Comparison of ENCODE assay signal across 8 mouse cellular contexts in genomic region chr7:64287414-64288091, GRCm38 (mm10). TPM values are rescaled to one million over a fixed set of nuclear protein-coding genes. Genes with fewer than 3 reads are reported as not detected.
A peak's percentile ranks its signal among the peaks of the same experiment; 100 is the strongest.
DNase-seq lines count a peak whose midpoint lies in the region; ATAC-seq and TF ChIP-seq lines count a peak whose summit lies in the region.

Mtmr10 (plus strand) TSS chr7:64287653.

- TF ChIP-seq EP300 in ES-Bruce4 (IDR thresholded peaks at IDR 0.05; ENCODE audit: insufficient read depth, low read depth, low read length): 0 out of 2 replicates have a peak, but pooled peaks have one; percentile 12
- no peak for TF ChIP-seq EP300 in liver, postnatal 0 days (IDR thresholded peaks at IDR 0.05; ENCODE audit: low read depth)

- peak within 1 kb of the TSS; percentile 63 for H3K9ac ChIP-seq in ES-Bruce4 (ENCODE audit: low read depth, poor library complexity, severe bottlenecking)
- H3K9ac ChIP-seq in forebrain, embryonic 13.5 days: peak within 1 kb of the TSS; percentile 87
- H3K9ac ChIP-seq in liver, postnatal 0 days (replicated peaks): peak within 1 kb of the TSS; percentile 84
- peak within 1 kb of the TSS; percentile 73 for H3K9ac ChIP-seq in neural tube, embryonic 14.5 days (replicated peaks; ENCODE audit: low read depth, low read length)

- H3K4me1 ChIP-seq in ES-Bruce4 (ENCODE audit: control insufficient read depth, insufficient read depth, low read length): no peaks in the 10 kb centered on the region
- H3K4me1 ChIP-seq in forebrain, embryonic 13.5 days: peaks cover 17% of the 10 kb centered on the region
- peaks cover 13% of the 10 kb centered on the region for H3K4me1 ChIP-seq in liver, postnatal 0 days (ENCODE audit: insufficient read depth)
- H3K4me1 ChIP-seq in neural tube, embryonic 14.5 days (ENCODE audit: control insufficient read depth, insufficient read depth, low read length): 0 out of 2 replicates have a peak, but pooled peaks cover 4% of the 10 kb centered on the region

- under 1% methylated on average over 72 of the region's 77 CpGs for WGBS in forebrain, embryonic 13.5 days
- WGBS in large intestine, adult 2 months: under 1% methylated on average over 77 of the region's 77 CpGs
- WGBS in liver, postnatal 0 days (ENCODE audit: insufficient replicate concordance): under 1% methylated on average over 71 of the region's 77 CpGs
- under 1% methylated on average over 77 of the region's 77 CpGs for WGBS in neural tube, embryonic 14.5 days

- H3K9me3 ChIP-seq in ES-Bruce4 (replicated peaks; ENCODE audit: control insufficient read depth, insufficient read depth, low read length, poor library complexity, severe bottlenecking): no peaks in the 10 kb centered on the region
- H3K9me3 ChIP-seq in forebrain, embryonic 13.5 days (replicated peaks): no peaks in the 10 kb centered on the region
- no peaks in the 10 kb centered on the region for H3K9me3 ChIP-seq in liver, postnatal 0 days (ENCODE audit: low read length)
- no peaks in the 10 kb centered on the region for H3K9me3 ChIP-seq in neural tube, embryonic 14.5 days (ENCODE audit: control insufficient read depth, low read length)

- peak; percentile 78 for TF ChIP-seq POLR2A in ES-Bruce4 (IDR thresholded peaks at IDR 0.05; ENCODE audit: insufficient read depth, low read length)

- peak within 1 kb of the TSS; percentile 73 for H3K4me2 ChIP-seq in forebrain, embryonic 13.5 days
- peak within 1 kb of the TSS; percentile 71 for H3K4me2 ChIP-seq in liver, postnatal 0 days (ENCODE audit: low read depth, low read length)
- H3K4me2 ChIP-seq in neural tube, embryonic 14.5 days (ENCODE audit: low read depth, low read length): peak within 1 kb of the TSS; percentile 57

- H3K36me3 ChIP-seq in ES-Bruce4 (ENCODE audit: control insufficient read depth, insufficient read depth, low read length, poor library complexity, severe bottlenecking): no peaks in the 10 kb centered on the region
- H3K36me3 ChIP-seq in forebrain, embryonic 13.5 days (ENCODE audit: poor library complexity, severe bottlenecking): no peaks in the 10 kb centered on the region
- H3K36me3 ChIP-seq in liver, postnatal 0 days (replicated peaks; ENCODE audit: insufficient read depth, low read length): 0 out of 2 replicates have a peak, but pooled peaks cover 6% of the 10 kb centered on the region
- no peaks in the 10 kb centered on the region for H3K36me3 ChIP-seq in neural tube, embryonic 14.5 days (ENCODE audit: control insufficient read depth, insufficient read depth, low read length)

- intact Hi-C loops in heart, postnatal 10 days (cut with DNase I): loop anchor here (5.0 kb wide), 4 partner anchors 85 to 350 kb away; partner anchors contain the start of genes Fan1, Klf13, Mcee and Mphosph10

- TF ChIP-seq CTCF in ES-Bruce4 (IDR thresholded peaks at IDR 0.05; ENCODE audit: low read depth, low read length): no peak
- peak; percentile 51 for TF ChIP-seq CTCF in liver, postnatal 0 days (IDR thresholded peaks at IDR 0.05; ENCODE audit: low read depth)

- ATAC-seq in cerebellum, adult (ENCODE audit: insufficient number of reproducible peaks, low FRiP score, low TSS enrichment): peak; percentile 92
- peak; percentile 99 for ATAC-seq in forebrain, embryonic 13.5 days
- peak; percentile 99 for ATAC-seq in liver, postnatal 0 days
- ATAC-seq in neural tube, embryonic 14.5 days (ENCODE audit: low read depth): peak; percentile 98

- peak within 1 kb of the TSS; percentile 91 for H3K4me3 ChIP-seq in ES-Bruce4 (ENCODE audit: low read depth, low read length)
- peak within 1 kb of the TSS; percentile 85 for H3K4me3 ChIP-seq in forebrain, embryonic 13.5 days
- peak within 1 kb of the TSS; percentile 82 for H3K4me3 ChIP-seq in liver, postnatal 0 days (ENCODE audit: low read depth, low read length)
- peak within 1 kb of the TSS; percentile 94 for H3K4me3 ChIP-seq in neural tube, embryonic 14.5 days (ENCODE audit: low read depth, low read length)

- H3K27ac ChIP-seq in ES-Bruce4 (ENCODE audit: insufficient read depth, low read length): no peak within 1 kb of the TSS
- H3K27ac ChIP-seq in forebrain, embryonic 13.5 days: peak within 1 kb of the TSS; percentile 75
- peak within 1 kb of the TSS; percentile 89 for H3K27ac ChIP-seq in liver, postnatal 0 days (ENCODE audit: low read depth)
- H3K27ac ChIP-seq in neural tube, embryonic 14.5 days (ENCODE audit: low read depth, low read length): peak within 1 kb of the TSS; percentile 82

- no peaks in the 10 kb centered on the region; the same call in 1 of the 2 replicates for H3K27me3 ChIP-seq in ES-Bruce4 (ENCODE audit: control insufficient read depth, insufficient read depth, low read length, poor library complexity, severe bottlenecking)
- no peaks in the 10 kb centered on the region for H3K27me3 ChIP-seq in forebrain, embryonic 13.5 days
- H3K27me3 ChIP-seq in liver, postnatal 0 days (ENCODE audit: insufficient read depth, low read length): no peaks in the 10 kb centered on the region
- no peaks in the 10 kb centered on the region for H3K27me3 ChIP-seq in neural tube, embryonic 14.5 days (ENCODE audit: control insufficient read depth, insufficient read depth, low read length)

- peak; percentile 99 for DNase-seq in heart, postnatal 10 days
- DNase-seq in large intestine, adult 2 months (ENCODE audit: low read depth, low spot score): peak; percentile 85
- peak; percentile 98 for DNase-seq in liver, postnatal 0 days
- DNase-seq in testis, postnatal 10 days (ENCODE audit: low spot score): peak; percentile 99

RNA-seq across cellular contexts. Expression of gene Mtmr10, which starts in this region (rescaled TPM):
- polyA plus RNA-seq in ES-Bruce4 (2011; ENCODE audit: insufficient read depth, insufficient read length, low read depth, missing spikeins): 15.2 and 15.5 TPM in 2 replicates
- 8.4 and 9.1 TPM in 2 replicates for polyA plus RNA-seq in forebrain, embryonic 13.5 days (2015; fragmentation: Nextera tagmentation; extraction: Ambion mirVana)
- total RNA-seq in heart, postnatal 10 days (2021): 10 to 100 TPM; 13.2 to 13.5 TPM
- polyA plus RNA-seq in large intestine, adult 2 months (2012; rRNA removed): 2.3 and 3.8 TPM in 2 replicates
- 5.2 and 6.9 TPM in 2 replicates for polyA plus RNA-seq in liver, postnatal 0 days (2015; fragmentation: Nextera tagmentation; extraction: Ambion mirVana)
- 17.7 and 20.7 TPM in 2 replicates for polyA plus RNA-seq in neural tube, embryonic 14.5 days (2014; fragmentation: Nextera tagmentation; extraction: Ambion mirVana)
